Mouse (Mus musculus) limb, embryonic 11.5 days (tissue): Measurements from ENCODE around the gene Vamp4. TPM values are rescaled to one million over a fixed set of nuclear protein-coding genes. Genes with fewer than 3 reads are reported as not detected.

ENCODE experiments used
- ATAC-seq: fragments of 200-750 bp; cut with Nextera tagmentation; 2 replicates; pipeline ENCODE4 v1.8.0; 2017; ENCODE audit warnings: low read depth; ENCODE audit not compliant: insufficient number of reproducible peaks, low FRiP score, low TSS enrichment
- DNase-seq: peaks from one replicate; pipeline ENCODE4 v3.0.0-alpha.2; 2015; ENCODE audit warnings: low spot score
- H3K27ac ChIP-seq: fragments of 300-500 bp; sonication (generic); replicated peaks from 2 replicates; pipeline ENCODE4 v1.5.1; 2014; ENCODE audit warnings: low read depth, mild to moderate bottlenecking, low read length
- H3K27me3 ChIP-seq: fragments of 300-500 bp; sonication (generic); 2 replicates; pipeline ENCODE4 v1.6.1; 2014; ENCODE audit warnings: mild to moderate bottlenecking, low read length, mixed read lengths; ENCODE audit not compliant: control insufficient read depth, insufficient read depth
- H3K36me3 ChIP-seq: fragments of 300-500 bp; sonication (generic); 2 replicates; pipeline ENCODE4 v1.6.1; 2014; ENCODE audit warnings: mild to moderate bottlenecking, low read length, moderate library complexity, mixed read lengths; ENCODE audit not compliant: control insufficient read depth, insufficient read depth
- H3K4me1 ChIP-seq: fragments of 300-500 bp; sonication (generic); 2 replicates; pipeline ENCODE4 v1.6.1; 2014; ENCODE audit warnings: low read length, mixed read lengths; ENCODE audit not compliant: control insufficient read depth, insufficient read depth
- H3K4me2 ChIP-seq: fragments of 300-500 bp; sonication (generic); 2 replicates; pipeline ENCODE4 v1.6.1; 2014; ENCODE audit warnings: low read depth, mild to moderate bottlenecking, moderate library complexity; ENCODE audit not compliant: severe bottlenecking
- H3K4me3 ChIP-seq: fragments of 300-500 bp; sonication (generic); 2 replicates; pipeline ENCODE4 v1.5.1; 2014; ENCODE audit warnings: low read depth, low read length
- H3K9ac ChIP-seq: fragments of 300-500 bp; sonication (generic); 2 replicates; pipeline ENCODE4 v1.6.1; 2014; ENCODE audit warnings: mild to moderate bottlenecking, low read length
- H3K9me3 ChIP-seq: fragments of 300-500 bp; sonication (generic); 2 replicates; pipeline ENCODE4 v1.6.1; 2016; ENCODE audit warnings: low read length; ENCODE audit not compliant: control insufficient read depth
- WGBS: fragments of 180-500 bp; shearing (Covaris S2); extraction: QIAGEN DNeasy Blood & Tissue Kit; methylation state at CpG from one replicate; pipeline ENCODE4 v1.1.7; 2014; 5-methylcytosine and 5-hydroxymethylcytosine counted together
- polyA plus RNA-seq: library from polyadenylated mRNA; unstranded; fragments of >200 nt; fragmentation: Nextera tagmentation; extraction: Ambion mirVana; gene quantifications from 2 replicates; pipeline ENCODE4 v1.2.1, GENCODE M21; 2014

The Vamp4 gene
- polyA plus RNA-seq, 1 experiment from 2014 or later: 61.8 TPM

GRCm38 (mm10) chr1:162548016-162548916 lies 22.0 kb upstream of the Vamp4 start, which contains the start of gene Mettl13:
Mettl13 (minus strand) TSS chr1:162548551.
- 1% methylated on average over 52 of the region's 52 CpGs for WGBS
- DNase-seq: peak; percentile 95
- Histone ChIP-seq H3K9me3 (no peaks in the 10 kb centered on the region), H3K36me3 (peaks cover 9% of the 10 kb centered on the region; the same call in 1 of the 2 replicates), H3K4me3 (peak within 1 kb of the TSS; percentile 70), H3K27ac (no peak within 1 kb of the TSS), H3K9ac (peak within 1 kb of the TSS; percentile 67), H3K4me2 (peak within 1 kb of the TSS; percentile 67), H3K4me1 (no peaks in the 10 kb centered on the region), H3K27me3 (no peaks in the 10 kb centered on the region)
- peak; percentile 96 for ATAC-seq

DNA sequence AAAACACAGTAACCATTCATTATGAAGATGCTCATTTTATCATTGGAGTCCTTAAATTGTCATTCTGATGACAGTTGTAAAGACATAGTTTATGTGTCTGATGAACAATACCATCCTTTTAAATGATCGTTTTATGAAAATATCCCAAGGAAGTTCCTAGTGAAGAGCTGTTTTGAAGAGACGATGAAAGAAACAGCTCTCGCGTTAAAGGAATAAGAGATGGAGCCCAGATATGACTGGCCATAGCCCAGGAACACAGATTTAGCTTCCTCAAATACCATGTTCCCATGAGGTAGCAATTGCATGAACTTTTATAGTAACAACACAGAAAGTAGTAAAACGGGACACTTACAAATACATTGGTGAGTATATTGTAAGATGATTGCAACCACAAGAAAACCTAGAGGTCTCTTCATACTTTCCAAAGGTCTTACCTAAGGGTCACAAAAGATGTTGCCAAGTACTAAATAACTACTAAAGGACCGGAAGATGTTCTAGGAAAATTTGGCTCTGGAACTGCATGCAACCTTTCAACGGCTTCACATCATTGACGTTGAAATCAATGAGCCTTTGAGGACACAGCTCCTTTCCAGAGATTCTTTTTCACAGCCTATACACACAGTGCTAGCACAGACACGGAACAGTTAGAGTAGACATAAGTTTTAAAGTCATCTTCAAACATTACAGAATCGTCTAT lies 21.2 kb upstream of the Vamp4 start:
- peak overlapping the region; percentile 70 for H3K4me3 ChIP-seq
- H3K4me2 ChIP-seq: peak overlapping the region; percentile 67
- H3K4me1 ChIP-seq: no peaks in the 10 kb centered on the region
- peak overlapping the region; percentile 63 for H3K9ac ChIP-seq
- DNase-seq (no peak), ATAC-seq (no peak)
- no peaks in the 10 kb centered on the region for H3K9me3 ChIP-seq
- 71% methylated on average over 10 of the region's 10 CpGs for WGBS
- no peaks in the 10 kb centered on the region for H3K27me3 ChIP-seq
- H3K27ac ChIP-seq: no peak overlapping the region
- peaks cover 7% of the 10 kb centered on the region; the same call in 1 of the 2 replicates for H3K36me3 ChIP-seq

GRCm38 (mm10) chr1:162549615-162550283 lies 20.6 kb upstream of the Vamp4 start:
- no peak for ATAC-seq

DNA sequence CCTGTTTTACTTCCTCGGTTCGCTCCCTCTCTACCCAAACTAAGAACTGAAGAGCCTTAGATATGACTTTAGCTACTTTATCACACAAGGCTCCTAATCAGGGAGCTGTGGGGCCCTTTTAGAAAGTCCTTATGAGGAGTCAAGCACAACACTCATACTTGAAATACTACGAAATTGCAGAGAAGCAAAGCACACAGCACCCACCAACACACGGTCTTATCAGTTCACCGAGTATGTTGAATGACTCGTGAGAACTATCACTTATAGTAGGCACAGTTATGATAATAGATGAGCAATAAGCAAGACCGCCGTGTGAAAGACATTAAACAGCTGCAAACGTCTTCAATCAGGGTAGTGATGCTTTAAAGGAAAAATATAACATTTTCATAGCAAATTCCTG lies 17.4 kb upstream of the Vamp4 start:
- Histone ChIP-seq H3K36me3 (no peaks in the 10 kb centered on the region), H3K9me3 (no peaks in the 10 kb centered on the region), H3K27me3 (no peaks in the 10 kb centered on the region), H3K9ac (no peak overlapping the region), H3K27ac (no peak overlapping the region), H3K4me1 (no peaks in the 10 kb centered on the region), H3K4me2 (no peak overlapping the region), H3K4me3 (no peak overlapping the region)
- DNase-seq: no peak
- 91% methylated on average over 9 of the region's 9 CpGs for WGBS
- no peak for ATAC-seq

More at GRCm38 (mm10) chr1:162549615-162550283, 20.6 kb upstream of the Vamp4 start:
- no peak overlapping the region for H3K27ac ChIP-seq
- 80% methylated on average over 5 of the region's 5 CpGs for WGBS
- peaks cover 7% of the 10 kb centered on the region; the same call in 1 of the 2 replicates for H3K36me3 ChIP-seq
- H3K4me3 ChIP-seq: no peak overlapping the region
- H3K4me2 ChIP-seq: no peak overlapping the region
- no peak overlapping the region for H3K9ac ChIP-seq
- no peaks in the 10 kb centered on the region for H3K9me3 ChIP-seq
- no peaks in the 10 kb centered on the region for H3K4me1 ChIP-seq
- no peak for DNase-seq
- H3K27me3 ChIP-seq: no peaks in the 10 kb centered on the region

DNA sequence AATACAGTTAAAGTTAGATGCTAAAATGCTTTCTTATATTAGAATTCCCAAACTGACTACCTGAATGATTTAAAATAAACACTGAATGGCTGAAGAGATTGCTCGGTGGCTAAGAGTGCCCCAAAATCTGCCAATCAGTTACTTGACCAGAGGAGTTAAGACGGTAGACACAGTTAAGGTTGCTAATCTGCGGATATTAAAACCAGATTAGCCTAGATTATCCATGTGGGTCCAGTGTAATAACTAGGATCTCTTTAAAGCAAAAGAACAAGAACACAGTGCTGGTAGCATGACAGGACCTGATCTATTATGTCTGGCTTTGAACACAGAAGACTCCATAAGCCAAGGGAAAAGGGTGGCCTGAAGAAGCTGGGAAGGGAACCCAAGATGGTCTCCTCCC lies 16.1 kb upstream of the Vamp4 start:
- Histone ChIP-seq H3K9me3 (no peaks in the 10 kb centered on the region), H3K4me1 (no peaks in the 10 kb centered on the region), H3K27ac (no peak overlapping the region), H3K27me3 (no peaks in the 10 kb centered on the region), H3K9ac (no peak overlapping the region), H3K4me3 (no peak overlapping the region), H3K4me2 (no peak overlapping the region), H3K36me3 (no peaks in the 10 kb centered on the region)
- no peak for ATAC-seq
- 87% methylated on average over 3 of the region's 3 CpGs for WGBS
- DNase-seq: no peak

- ATAC-seq: no peak
- Histone ChIP-seq H3K4me1 (peaks cover 5% of the 10 kb centered on the region; the same call in 1 of the 2 replicates), H3K9me3 (no peaks in the 10 kb centered on the region), H3K36me3 (no peaks in the 10 kb centered on the region), H3K27me3 (no peaks in the 10 kb centered on the region), H3K9ac (no peak overlapping the region), H3K4me3 (no peak overlapping the region), H3K4me2 (no peak overlapping the region), H3K27ac (no peak overlapping the region)
- WGBS: 93% methylated on average over 1 of the region's 1 CpGs
- no peak for DNase-seq
Observed at GRCm38 (mm10) chr1:162563236-162563635, 7.1 kb upstream of the Vamp4 start.

DNA sequence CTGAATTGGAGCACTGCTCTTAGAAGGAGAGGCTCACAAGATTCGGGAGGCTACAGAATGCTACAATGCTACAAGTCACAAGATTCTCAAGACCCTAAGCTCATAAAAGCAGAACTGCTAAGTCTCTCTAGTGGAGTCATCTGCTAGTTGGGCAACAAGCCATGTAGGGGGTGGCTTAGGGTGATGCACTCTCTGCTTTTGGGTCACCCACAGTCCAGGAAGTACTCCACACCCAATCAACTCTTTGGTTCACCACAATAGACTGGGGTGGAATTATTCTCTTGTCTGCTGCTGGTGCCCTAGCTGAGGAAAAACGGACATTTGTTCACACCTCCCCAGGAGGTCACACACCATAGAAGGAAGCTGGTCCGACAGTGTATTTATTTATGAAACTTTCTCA lies 5.3 kb upstream of the Vamp4 start:
- no peak for ATAC-seq

GRCm38 (mm10) chr1:162567351-162567750 lies 3.0 kb upstream of the Vamp4 start:
- peak; percentile 36 for DNase-seq
- WGBS: 26% methylated on average over 3 of the region's 3 CpGs
- ATAC-seq: no peak
- H3K27me3 ChIP-seq: no peaks in the 10 kb centered on the region
- peaks cover 7% of the 10 kb centered on the region; the same call in 1 of the 2 replicates for H3K4me1 ChIP-seq
- H3K36me3 ChIP-seq: no peaks in the 10 kb centered on the region
- no peak overlapping the region for H3K4me3 ChIP-seq
- H3K9me3 ChIP-seq: no peaks in the 10 kb centered on the region
- H3K9ac ChIP-seq: no peak overlapping the region
- H3K27ac ChIP-seq: no peak overlapping the region
- no peak overlapping the region for H3K4me2 ChIP-seq

More for the DNA sequence above, 5.3 kb upstream of the Vamp4 start:
- peaks cover 5% of the 10 kb centered on the region; the same call in 1 of the 2 replicates for H3K4me1 ChIP-seq
- no peaks in the 10 kb centered on the region for H3K36me3 ChIP-seq
- no peak overlapping the region for H3K4me3 ChIP-seq
- no peaks in the 10 kb centered on the region for H3K9me3 ChIP-seq
- 58% methylated on average over 3 of the region's 3 CpGs for WGBS
- H3K27ac ChIP-seq: no peak overlapping the region
- DNase-seq: no peak
- H3K9ac ChIP-seq: no peak overlapping the region
- H3K27me3 ChIP-seq: no peaks in the 10 kb centered on the region
- no peak overlapping the region for H3K4me2 ChIP-seq
